Mouse (Mus musculus) erythroblast, embryonic 14.5 days (primary cell): ENCODE data around the gene Cox18.

Experiments used
- GATA1 ChIP-seq: IDR thresholded peaks from 2 replicates; pipeline ENCODE4 v1.6.1; 2012; ENCODE audit warnings: low read length, inconsistent platforms, mixed read lengths
- TAL1 ChIP-seq: IDR thresholded peaks from 3 replicates; pipeline ENCODE4 v1.6.1; 2012; ENCODE audit warnings: low read length, inconsistent platforms, mixed read lengths

- TF ChIP-seq TAL1 (no peak), GATA1 (no peak)
Measured at GRCm38 (mm10) chr5:90178116-90178515, 45.7 kb downstream of the Cox18 start.
